Mouse (Mus musculus): ENCODE results near the gene Tigd3.
"Not testable (repeated sequence)": the region's sequence is repeated elsewhere in the genome, so short reads cannot be mapped to it uniquely, and the experiment has no call there.

The Tigd3 gene

DNA sequence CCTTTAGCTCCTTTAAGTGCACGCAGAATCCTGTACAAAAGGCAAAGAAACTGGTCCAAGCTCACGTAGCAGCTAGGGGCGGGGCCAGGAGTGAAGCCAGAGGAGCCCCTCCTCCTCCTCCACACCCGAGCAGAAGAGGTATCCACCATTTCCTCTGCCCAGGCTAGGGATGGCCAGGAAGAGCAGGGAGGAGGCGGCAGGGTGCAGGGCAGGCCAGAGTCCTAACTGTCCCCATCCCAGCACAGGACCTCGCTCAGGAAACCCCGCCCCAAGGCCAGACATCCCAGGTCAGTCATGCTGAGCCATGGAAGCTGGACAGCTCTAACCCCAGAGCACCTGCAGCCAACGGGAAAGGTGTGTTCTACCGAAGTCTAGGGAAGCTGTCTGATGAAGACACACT is 27.8 kb upstream of the Tigd3 start:
- DNase-seq: peak; percentile 47

DNA sequence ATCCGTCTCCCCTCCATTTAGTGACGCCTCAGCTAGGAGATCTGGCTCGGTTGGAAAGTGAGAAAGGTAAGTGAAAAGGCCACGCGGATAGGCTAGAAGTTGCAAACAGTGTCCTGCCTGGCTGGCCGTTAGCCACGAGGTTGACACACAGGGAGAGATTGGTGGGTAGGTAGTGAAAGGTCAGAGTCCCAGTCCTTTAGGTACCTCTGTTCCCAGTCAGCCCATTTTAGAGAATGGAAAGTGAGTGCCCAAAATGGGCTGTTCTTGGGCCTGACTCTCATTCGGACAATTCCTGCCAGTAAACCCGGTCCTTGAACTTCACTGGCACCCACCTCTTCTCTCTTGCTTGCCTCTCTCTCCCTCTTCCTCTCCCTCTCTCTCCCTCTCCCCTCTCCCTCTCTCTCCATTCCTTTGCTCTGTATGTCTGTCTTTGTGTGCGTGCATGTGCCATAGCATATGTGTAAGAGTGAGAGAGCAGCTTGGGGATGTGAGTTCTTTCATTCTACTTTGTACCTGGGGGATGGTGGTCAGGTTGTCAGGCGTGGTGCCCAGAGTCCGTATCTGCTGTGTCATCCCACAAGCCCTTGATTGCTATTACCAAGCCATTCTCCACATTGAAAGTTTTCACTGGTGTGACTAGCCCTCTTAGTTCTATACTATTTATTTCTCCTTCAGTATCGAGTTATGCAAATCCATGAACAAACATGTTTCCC is 19.2 kb upstream of the Tigd3 start, which contains the start of gene Dpf2:
Gene Dpf2, minus strand, starts transcription at position 4 of the 713 bp plus-strand sequence.
- no peak for DNase-seq

DNA sequence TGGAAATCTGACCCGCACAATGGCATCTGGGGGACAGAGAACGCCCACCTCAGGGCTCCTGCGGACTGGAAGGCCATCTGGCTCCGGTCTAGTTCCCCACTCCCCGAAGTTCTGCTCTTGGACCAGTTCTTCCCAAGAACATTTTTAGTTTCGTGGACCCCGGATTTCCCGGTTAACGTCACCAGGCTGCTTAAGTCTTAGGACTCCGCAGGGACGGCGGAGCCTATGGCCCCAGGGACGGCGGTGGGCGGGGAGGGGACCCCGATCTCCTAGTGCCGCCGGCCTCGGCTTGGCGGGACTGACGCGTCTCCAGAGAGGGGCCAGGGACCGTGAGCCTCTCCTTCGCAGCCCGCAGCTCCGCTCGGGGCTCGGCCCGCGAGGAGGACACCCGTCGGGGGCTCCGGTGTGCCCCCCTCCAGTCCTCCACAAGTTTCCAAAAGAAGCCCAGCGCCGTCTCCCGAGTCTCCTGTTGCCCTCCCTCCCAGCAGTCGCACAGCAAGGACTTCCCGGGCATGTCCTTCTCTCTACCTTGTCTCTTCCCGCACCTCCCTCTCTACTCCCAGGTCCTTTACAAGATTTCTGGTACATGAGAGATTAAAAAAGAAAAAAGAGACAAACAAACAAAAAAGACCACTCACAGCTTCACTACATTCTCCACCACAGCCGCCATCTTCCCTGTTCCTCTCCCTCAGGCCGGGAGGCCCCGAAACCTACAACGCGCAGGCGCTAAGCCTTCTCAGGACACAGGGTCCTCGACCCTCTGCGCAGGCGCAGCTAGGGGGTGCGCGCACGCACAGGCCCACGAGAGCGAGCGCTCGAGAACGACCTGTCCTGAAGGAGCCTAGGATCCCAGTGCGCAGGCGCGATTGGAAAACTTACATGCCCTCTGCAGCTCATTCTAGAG is 18.4 kb upstream of the Tigd3 start:
- peak; percentile 99 for DNase-seq

DNA sequence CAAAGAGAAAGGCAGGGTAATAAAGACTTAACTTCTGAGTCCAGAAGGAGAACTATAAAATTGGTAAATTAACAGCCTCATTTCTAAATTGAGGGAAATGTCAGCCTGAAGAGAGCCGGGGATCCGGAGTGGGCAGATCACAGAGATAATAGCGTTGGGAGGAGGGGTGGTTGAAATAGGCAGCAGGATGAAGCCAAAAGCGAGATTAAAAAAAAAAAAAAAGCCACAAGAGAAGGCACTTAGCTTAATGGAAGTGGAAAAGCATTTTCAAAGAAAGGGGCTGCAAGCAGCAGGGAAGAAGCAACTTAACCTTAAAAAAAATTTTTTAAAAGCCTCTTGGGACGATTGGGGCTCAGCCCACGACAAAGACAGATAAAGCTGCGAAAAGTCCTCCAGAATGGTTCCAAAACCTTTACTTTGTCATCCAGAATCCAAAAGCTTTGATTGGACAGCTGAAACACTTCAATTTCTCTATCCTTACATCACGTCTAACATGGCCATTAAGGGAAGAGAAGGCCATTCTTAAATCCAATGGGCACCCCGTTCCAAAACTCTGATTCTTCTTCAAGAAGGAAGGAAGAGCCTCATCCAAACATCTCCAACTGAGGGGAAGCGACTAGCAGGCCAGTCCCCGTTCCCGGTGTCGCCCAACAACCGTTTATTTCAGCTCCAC is 17.6 kb upstream of the Tigd3 start:
- no peak for DNase-seq

DNA sequence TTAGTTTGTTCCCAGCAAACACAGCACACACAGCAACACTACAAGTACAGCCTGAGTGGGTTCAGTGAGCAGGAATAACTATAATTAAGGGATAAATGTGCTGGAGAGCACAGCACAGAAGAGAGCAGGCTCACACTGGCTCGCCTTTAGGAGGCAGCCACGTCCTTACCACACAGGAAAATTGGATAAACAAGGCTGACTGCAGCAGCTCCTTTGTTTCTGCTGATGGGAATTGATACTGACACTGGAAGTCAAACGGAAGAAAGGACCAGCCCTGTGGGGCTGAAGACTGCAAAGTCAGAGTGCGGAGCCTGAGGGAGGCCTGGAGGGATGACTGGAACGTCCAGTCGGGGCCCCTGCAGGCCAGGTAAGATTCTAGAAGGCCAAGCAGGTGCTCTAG is 16.3 kb upstream of the Tigd3 start:
- DNase-seq: no peak

DNA sequence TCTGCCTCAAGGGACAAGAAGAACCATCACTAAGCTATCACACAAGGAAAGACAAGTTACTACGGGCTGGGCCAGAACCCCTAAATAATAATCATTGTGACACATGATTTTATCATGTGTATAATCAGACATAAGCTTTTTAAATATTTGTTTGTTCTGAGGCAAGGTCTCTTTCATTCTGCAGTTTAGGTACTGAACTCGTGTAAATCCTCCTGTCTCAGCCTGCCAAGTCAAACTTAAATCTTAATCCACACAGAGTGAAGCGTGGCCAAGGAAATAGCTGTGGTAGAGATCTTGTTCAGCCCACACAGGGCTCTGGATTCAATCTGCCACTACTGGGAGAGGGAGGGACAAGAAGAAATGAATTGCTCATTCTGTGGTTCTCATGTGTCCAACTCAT is 13.3 kb upstream of the Tigd3 start:
- no peak for DNase-seq

DNA sequence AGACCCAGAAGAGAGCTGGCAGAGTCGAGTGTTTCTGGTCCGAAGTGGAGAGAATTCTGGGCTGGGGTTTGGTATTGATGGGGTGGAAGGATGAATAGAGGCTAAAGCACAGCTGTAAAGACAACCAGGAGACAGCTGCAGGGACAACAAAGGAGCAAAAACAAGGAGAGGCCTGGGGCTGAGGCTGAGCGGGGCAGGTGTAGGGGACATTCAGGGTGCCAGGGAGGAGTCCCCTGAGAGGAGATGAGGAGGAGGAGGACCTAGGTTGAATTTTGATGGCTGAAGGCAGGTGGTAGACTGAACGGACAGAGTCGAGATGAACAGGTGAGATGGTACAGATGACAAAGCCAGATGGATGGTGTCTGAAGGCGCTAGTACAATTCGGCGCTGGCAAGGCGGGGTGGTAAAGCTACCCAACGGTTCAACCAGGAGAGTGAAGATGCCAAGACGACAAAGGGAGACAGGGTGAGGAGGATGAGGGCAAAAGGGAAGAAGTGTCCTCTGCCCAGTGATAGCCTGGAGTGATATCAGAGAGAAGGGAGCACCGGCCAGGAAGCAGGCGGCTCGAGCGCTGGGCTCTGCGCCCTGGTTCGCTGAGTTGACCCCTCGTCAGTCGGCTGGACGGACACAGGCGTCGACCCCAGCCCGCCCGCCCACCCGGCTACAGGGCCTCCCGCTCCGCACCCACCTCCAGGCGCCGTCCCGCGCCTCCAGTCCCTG is 507 bp downstream of the Tigd3 start:
- no peak for DNase-seq

DNA sequence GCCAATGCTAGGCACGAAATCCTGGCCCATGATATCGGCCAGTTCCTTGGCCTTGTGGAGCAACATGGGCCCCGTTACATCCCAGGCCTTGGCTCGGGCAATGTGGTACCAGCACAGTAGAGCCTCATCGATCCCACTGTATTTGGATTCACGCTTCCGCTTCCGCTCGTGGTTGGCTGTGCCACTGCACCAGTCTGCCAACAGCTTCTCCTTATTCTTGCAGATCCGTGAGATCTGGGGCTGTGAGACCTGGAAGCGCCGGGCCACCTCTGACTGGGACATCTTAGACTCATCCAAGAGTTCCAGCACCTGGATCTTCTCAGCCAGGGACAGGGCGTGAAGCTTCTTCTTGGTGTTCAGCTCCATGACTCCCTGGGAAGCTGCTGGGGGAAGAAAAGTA is 1.2 kb downstream of the Tigd3 start:
- DNase-seq: no peak

DNA sequence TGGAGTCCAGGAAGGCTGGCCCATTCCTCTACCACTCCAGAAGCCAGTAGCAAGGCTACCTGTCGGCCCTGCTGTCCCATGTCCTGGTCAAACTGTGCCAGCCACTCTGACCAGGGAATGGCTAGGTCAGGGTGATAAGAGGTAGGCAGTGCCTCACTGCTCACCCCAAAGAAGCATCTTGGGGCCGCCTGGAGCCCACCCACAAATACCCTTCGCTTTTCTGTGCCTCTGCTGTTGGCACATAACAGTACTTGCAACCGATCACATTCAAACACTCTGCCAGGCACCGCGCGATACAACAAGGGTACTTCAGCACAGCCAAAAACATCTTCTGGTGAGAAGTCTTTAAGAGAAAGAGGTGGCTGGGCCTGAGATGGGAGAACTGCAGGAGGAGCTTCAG is 1.7 kb downstream of the Tigd3 start:
- DNase-seq: no peak

DNA sequence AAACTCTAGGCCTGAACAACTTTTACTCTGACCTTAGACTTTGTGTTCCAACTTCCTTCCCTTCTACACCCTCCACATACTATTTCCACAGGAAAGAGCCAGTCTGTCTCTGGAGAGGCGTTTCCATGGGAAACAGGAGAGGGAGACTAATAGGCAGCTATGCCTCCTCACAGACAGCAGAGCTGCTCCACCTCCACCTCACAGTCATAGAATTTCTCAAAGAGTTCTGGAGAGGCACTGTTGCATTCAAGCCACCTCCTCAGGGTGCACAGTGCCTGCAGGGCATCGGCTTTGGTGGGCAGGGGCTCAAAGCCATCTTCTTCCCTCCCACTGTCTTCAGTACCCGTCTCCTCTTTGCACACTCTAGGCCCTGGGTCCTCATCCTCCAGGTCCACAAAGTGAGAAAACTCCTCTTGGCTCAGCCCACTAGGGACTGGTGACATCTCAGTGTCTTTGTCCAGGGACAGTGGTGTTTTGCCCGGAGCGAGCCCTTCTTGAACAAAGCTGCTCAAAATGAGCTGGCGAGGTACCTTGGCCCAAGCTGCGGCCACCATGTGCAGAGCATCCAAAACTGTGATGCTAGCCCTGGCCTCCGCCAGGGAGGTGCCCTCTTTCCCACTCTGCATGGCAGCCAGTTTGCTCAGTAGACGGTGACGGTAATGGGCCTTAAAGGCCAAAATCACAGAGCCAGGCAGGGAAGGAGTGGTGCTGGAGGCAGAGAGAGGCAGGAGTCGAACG is 2.3 kb downstream of the Tigd3 start:
- no peak for DNase-seq

DNA sequence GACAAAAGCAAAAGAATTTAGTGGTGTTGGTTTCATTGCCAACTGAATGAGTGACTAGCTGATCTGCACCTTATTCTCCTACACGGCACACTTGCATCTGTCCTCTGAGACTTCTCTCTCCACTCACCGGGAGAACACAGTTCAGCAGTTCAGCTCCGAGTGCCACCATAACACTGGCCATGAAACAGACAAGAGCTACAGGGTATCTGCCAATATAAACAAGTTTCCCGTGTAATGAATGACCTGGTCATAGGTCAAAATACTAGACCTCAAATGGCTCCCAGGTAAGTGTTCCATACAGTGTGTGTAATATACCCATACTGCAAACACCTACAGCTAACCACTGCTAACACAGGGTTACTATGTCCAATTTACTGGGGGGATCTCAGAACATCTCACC is 4.7 kb downstream of the Tigd3 start:
- DNase-seq: no peak

DNA sequence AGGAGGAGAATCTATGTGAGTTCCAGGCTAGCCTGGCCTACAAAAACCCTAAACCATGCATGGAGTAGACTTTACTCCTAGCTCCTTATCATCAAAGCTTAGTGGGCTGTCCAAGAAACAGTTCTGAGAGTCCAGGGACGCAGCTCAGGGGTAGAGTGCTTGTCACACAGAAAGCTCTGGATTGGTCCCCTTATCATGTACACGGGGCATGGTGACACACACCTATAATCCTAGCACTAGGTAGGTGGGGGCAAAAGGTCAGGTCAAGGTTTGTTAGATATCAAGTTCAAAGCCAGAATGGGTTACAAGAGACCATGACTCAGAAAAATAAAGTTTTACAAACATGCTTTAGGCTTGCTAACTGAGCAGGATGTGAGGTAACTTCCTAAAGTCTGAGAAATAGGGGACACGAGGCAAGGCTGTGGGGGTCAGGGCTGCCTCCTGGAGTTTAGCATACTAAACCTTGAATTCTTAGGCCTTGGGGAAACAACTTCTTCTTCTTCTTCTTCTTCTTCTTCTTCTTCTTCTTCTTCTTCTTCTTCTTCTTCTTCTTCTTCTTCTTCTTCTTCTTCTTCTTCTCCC is 6.6 kb downstream of the Tigd3 start:
- DNase-seq: no peak

DNA sequence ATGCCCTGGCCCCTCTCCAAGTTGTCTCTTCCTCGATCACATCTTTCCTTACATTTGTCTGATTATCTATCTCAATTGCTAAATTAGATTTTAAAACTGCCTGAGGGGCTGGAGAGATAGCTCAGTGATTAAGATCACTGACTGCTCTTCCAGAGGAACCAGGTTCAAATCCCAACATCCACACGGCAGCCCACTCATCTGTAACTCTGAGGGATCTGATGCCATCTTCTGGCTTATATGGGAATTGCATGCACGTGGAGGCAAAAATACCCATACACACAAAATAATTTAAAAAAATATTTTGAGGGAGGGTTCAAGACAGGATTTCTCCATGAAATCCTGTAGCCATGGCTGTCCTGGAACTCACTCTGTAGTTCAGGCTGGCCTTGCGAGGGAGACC is 8.1 kb downstream of the Tigd3 start:
- DNase-seq: peak; percentile 45

DNA sequence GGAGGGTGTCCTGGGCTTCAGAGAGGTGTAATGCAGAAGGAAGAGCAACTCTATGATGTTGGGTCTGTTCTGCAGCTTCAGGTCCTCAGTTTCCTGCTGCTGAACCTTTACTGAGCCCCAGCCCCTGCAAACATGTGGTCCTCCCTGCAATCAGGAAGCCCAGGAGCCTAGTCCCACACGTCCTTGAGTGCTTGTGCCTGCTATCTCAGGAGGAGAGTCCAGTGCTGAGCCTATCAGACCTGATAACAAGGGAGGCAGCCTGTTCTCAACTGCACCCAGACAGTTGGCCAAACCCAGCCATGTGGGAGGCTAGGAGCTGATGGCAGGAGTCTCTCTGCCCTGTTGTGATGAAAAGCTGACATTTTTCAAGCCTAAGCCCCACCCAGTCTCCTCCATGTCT is 10.0 kb downstream of the Tigd3 start:
- no peak for DNase-seq

DNA sequence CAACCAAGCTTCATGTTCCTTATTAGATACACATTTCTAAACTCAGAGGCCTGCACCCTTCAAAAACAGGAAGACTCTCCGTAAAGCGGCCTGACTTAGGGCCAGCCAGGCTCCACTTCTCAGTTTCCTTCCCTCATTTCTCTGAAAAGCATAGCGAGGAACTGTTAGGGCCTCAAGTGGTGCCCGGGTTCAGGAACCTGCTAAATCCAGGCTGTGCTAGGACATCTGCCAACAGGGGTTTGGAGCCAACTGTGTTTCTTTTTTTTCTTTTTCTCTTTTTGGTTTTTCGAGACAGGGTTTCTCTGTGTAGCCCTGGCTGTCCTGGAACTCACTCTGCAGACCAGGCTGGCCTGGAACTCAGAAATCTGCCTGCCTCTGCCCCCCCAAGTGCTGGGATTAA is 11.9 kb downstream of the Tigd3 start:
- not testable (repeated sequence) for DNase-seq

DNA sequence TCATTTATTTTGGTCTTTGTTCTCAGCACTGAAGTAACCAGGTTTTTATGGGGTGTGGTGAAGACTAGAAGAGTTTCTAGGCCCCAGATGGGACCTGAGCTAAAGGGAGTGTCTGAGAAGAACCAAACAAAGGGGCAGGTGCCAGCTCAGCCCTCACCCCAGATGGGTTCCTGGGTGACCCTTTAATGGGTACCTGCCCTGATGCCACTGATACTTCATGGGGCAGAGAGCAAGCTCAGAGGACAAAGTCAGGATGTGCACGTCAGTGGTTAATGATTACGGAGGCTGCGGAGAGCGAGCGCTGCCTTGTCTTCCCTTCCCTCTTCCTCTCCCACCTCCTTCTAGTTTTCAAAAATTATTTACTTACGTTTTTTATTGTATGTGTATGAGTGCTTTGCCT is 12.8 kb downstream of the Tigd3 start:
- no peak for DNase-seq

DNA sequence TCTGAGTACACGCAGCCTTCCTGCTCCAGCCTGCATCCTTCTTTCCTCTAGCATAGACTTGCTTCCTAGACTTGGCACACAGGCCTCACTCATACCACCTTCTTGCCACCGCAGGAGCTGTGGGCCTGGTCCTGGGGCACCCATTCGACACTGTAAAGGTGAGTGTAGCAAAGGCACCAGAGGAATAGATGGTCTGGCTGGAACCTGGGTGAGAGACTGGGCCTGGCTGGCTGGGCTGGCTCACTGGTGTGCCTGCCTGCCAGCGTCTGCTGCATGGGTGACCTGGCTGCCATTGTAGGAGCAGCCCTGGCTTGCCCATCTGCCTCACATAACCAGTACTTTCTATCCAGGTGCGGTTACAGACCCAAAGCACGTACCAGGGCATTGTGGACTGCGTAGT is 14.2 kb downstream of the Tigd3 start:
- no peak for DNase-seq

DNA sequence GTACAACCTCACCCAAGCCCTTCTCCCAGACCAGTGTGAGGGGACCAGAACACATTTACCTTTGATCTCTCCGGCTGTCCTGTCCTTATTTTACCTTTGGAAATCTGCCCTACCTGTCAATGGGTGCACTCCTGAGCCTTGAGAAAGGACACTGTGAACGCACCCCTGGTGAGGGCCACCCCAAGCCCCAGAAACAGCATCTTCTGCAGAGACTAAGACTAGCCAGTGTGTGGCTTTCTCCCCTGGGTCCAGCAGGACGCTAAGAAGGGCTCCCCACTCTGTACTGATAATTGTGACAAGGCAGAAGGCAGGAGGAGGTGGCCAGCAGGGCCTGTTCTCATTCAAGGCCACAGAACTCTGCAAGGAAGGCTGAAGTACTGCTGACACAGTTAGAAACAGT is 15.0 kb downstream of the Tigd3 start:
- no peak for DNase-seq

DNA sequence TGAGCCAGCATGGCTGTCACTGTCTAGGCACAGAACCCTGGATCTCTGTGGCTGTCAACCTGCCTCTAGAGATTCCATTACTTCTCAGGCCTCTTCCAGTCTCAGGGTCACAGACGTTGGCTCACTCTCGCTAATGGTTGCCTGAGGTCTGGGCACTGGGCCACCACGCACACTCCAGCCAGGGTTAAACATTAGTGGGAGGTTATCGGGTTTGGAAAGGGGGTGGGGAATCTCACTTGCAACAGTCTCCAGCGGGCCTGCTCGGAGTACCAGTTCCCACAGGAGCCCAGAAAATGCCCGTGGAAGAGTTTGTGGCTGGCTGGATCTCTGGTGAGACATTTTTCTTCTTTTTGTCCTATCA is 15.6 kb downstream of the Tigd3 start:
- peak; percentile 73 for DNase-seq

DNA sequence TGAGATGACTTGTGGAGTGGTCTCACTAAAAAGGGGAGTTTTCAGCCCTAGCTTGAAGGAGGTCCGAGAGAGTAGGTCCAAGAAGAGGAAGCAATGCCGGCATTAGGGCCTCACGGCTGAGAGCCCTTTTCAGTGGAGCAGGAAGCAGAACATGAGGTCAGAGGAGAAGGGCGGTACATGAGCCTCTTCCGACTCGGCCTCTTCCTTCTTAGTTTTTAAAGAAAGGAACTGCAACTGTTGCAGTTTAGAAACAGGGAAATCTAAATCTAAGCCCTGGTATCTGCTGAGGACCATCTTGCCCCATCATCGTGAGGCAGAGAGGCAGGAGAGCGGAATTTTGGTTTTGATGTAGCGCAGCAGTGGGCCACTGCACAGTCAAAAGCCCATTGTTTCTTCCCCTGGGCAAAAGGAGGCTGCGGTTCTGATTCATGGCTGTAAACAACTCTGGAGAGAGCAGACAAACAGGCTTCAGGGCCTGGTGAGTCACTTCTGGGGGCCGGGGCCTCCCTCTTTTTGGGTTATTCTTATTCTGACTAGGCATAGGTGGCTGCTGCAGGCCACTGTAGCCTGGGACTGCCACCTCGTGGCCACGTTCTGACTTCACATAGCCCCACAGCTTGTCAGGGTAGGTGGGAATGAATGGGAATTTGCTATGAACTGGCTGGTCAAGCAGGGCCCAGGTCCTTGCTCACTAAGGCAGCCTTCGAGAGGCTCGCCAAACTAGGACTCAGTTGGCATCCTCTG is 16.2 kb downstream of the Tigd3 start, which contains the start of gene Slc25a45:
Gene Slc25a45, plus strand, starts transcription at position 191 of the 744 bp plus-strand sequence.
- peak; percentile 90 for DNase-seq

DNA sequence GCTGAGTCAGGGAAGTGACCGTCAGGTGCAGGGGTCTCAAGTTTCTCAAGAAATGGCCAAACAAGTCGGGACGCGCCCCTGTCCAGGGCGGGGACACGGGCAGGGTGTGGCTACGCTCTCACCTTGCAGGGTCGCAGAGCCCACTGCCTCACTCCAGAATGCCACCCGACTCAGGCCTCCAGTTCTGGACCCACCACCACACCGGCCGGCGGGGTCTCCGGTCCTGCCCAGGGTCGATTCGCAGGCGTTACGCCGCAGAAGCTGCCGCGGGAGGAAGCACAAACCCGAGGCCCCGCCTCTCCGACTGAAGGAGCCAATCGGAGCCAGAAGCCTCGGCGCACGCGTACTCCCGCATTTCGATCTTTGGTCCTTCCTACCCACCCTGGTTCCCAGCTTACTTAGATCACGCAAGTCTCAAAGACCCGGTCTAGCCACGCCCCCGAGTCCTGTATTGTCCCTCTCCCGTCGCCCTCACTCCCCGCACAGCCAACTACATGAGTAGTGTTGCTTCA is 18.9 kb downstream of the Tigd3 start, which contains the start of gene Frmd8:
Gene Frmd8, minus strand, starts transcription at position 306 of the 512 bp plus-strand sequence.
- peak; percentile 98 for DNase-seq

Data from lung, postnatal 10 days (tissue).